Mouse (Mus musculus): ENCODE measurements at regions not wholly inside any gene's neighbourhood (a gene's known extent, or its start where the extent isn't known, plus 50 kb on each side); places are given as distances from the start of the nearest gene placed in this dataset.

DNA sequence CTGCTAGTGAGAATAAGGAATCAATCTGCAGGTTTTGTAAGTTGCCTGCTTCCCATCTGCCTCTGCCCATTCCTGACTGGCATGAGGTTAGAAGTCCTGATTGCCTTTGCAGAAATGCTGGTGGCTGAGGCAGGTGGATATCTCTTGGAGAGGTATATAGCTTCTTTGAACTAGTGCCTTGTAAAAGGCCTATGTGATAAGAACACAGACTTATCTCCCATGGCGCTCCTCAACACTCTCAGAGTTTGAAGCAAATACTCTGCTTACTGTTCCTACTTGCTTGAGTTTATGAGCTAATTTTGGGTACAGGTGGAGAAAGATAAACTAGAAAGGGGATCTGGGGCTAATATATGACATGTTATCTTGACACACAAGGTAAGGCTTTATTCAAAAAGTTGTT is 320.0 kb upstream of the Sstr1 start:
- H3K9me3 ChIP-seq (ENCODE audit: low read length), result no peaks in the 10 kb centered on the region
- H3K4me1 ChIP-seq (ENCODE audit: insufficient read depth), result no peaks in the 10 kb centered on the region
- DNase-seq (no peak), ATAC-seq (no peak)
- no peak overlapping the region for H3K27ac ChIP-seq (ENCODE audit: low read depth)
- TF ChIP-seq CTCF (IDR thresholded peaks at IDR 0.05; ENCODE audit: low read depth) (no peak), EP300 (IDR thresholded peaks at IDR 0.05; ENCODE audit: low read depth) (no peak)
- H3K4me3 ChIP-seq (ENCODE audit: low read depth, low read length), result no peak overlapping the region
- no peak overlapping the region for H3K4me2 ChIP-seq (ENCODE audit: low read depth, low read length)
- no peaks in the 10 kb centered on the region for H3K27me3 ChIP-seq (ENCODE audit: insufficient read depth, low read length)
- 90% methylated on average over 1 of the region's 1 CpGs for WGBS (ENCODE audit: insufficient replicate concordance)
- H3K36me3 ChIP-seq (replicated peaks; ENCODE audit: insufficient read depth, low read length), result no peaks in the 10 kb centered on the region
- no peak overlapping the region for H3K9ac ChIP-seq (replicated peaks)

DNA sequence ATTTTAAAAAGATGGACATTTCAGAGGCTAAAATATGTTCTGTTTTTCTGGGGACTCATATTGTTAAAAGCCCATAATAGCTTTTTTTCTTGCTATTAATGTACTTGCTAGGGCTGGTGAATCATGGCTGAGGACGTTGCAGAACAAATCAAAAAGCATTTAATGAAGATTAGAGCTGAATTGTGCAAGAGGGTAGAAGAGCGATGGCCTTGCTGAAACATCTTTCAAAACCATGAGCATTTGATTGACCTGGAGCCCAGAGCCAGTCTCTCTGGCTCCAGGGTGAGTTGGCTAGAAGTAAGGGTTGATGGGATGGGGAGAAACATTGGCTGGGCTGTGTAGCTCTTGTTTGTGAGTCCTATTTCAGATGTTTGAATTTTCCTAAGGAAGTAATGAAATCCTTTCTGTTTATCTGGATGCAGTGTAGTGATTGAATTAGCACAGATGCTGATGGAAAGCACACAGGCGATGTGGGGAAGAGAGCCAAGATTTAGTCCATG is 313.8 kb upstream of the Sstr1 start:
- Histone ChIP-seq H3K9ac (replicated peaks) (no peak overlapping the region), H3K9me3 (ENCODE audit: low read length) (no peaks in the 10 kb centered on the region), H3K27me3 (ENCODE audit: insufficient read depth, low read length) (no peaks in the 10 kb centered on the region), H3K4me2 (ENCODE audit: low read depth, low read length) (no peak overlapping the region), H3K4me3 (ENCODE audit: low read depth, low read length) (no peak overlapping the region), H3K4me1 (ENCODE audit: insufficient read depth) (no peaks in the 10 kb centered on the region), H3K27ac (ENCODE audit: low read depth) (no peak overlapping the region), H3K36me3 (replicated peaks; ENCODE audit: insufficient read depth, low read length) (no peaks in the 10 kb centered on the region)
- DNase-seq (no peak), ATAC-seq (no peak)
- WGBS (ENCODE audit: insufficient replicate concordance), result 66% methylated on average over 3 of the region's 3 CpGs
- no peak for TF ChIP-seq EP300 (IDR thresholded peaks at IDR 0.05; ENCODE audit: low read depth)
- no peak for TF ChIP-seq CTCF (IDR thresholded peaks at IDR 0.05; ENCODE audit: low read depth)

DNA sequence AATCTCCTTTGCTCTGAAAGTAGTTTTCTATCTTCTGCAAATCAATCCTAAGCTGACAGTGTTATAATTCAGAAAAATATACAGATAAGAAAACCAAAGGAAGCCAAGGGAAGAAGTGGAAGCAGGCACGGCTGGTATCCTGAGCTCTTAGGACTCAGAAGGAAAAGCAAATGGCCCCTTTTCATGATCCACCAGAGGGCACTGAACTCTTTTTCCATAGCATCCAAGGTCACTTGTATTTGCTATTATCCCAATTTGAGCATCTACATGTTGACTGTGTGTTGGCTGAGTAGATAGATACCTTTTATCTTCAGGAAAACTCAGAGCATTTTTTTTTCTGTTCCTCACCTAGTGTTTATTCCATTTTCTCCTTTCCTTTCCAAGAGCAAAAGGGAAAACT is 306.9 kb upstream of the Sstr1 start:
- ATAC-seq (no peak), DNase-seq (no peak)
- Histone ChIP-seq H3K9ac (replicated peaks) (no peak overlapping the region), H3K27ac (ENCODE audit: low read depth) (no peak overlapping the region), H3K4me2 (ENCODE audit: low read depth, low read length) (no peak overlapping the region), H3K36me3 (replicated peaks; ENCODE audit: insufficient read depth, low read length) (no peaks in the 10 kb centered on the region), H3K27me3 (ENCODE audit: insufficient read depth, low read length) (no peaks in the 10 kb centered on the region), H3K9me3 (ENCODE audit: low read length) (no peaks in the 10 kb centered on the region), H3K4me3 (ENCODE audit: low read depth, low read length) (no peak overlapping the region), H3K4me1 (ENCODE audit: insufficient read depth) (no peaks in the 10 kb centered on the region)
- WGBS (ENCODE audit: insufficient replicate concordance), result 55% methylated on average over 1 of the region's 1 CpGs
- TF ChIP-seq EP300 (IDR thresholded peaks at IDR 0.05; ENCODE audit: low read depth) (no peak), CTCF (IDR thresholded peaks at IDR 0.05; ENCODE audit: low read depth) (0 out of 2 replicates have a peak, but pooled peaks have one; percentile 10)

DNA sequence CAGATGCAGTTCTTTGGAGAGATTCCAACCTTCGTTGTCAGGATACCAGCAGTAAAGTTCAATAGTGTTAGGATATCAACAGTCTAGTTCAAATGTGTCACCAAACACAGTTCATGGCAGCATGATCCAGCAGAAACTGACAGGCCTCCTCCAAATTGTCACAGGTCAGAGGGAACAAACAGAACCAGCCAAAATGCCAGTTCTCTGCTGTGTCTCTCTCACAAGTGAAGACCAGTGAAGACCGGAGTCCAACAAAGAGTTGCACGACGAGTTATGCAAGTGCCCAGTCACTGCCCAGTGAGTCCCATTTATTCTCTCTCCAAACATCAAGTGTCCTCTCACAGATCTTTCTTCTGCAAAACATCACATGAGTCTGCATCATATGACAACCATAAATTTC is 293.4 kb upstream of the Sstr1 start:
- 74% methylated on average over 4 of the region's 4 CpGs for WGBS (ENCODE audit: insufficient replicate concordance)
- H3K36me3 ChIP-seq (replicated peaks; ENCODE audit: insufficient read depth, low read length), result no peaks in the 10 kb centered on the region
- DNase-seq (no peak), ATAC-seq (no peak)
- H3K4me3 ChIP-seq (ENCODE audit: low read depth, low read length), result no peak overlapping the region
- H3K4me2 ChIP-seq (ENCODE audit: low read depth, low read length), result no peak overlapping the region
- no peaks in the 10 kb centered on the region for H3K4me1 ChIP-seq (ENCODE audit: insufficient read depth)
- no peak overlapping the region for H3K9ac ChIP-seq (replicated peaks)
- H3K27ac ChIP-seq (ENCODE audit: low read depth), result no peak overlapping the region
- no peaks in the 10 kb centered on the region for H3K9me3 ChIP-seq (ENCODE audit: low read length)
- TF ChIP-seq EP300 (IDR thresholded peaks at IDR 0.05; ENCODE audit: low read depth) (no peak), CTCF (IDR thresholded peaks at IDR 0.05; ENCODE audit: low read depth) (no peak)
- no peaks in the 10 kb centered on the region for H3K27me3 ChIP-seq (ENCODE audit: insufficient read depth, low read length)

DNA sequence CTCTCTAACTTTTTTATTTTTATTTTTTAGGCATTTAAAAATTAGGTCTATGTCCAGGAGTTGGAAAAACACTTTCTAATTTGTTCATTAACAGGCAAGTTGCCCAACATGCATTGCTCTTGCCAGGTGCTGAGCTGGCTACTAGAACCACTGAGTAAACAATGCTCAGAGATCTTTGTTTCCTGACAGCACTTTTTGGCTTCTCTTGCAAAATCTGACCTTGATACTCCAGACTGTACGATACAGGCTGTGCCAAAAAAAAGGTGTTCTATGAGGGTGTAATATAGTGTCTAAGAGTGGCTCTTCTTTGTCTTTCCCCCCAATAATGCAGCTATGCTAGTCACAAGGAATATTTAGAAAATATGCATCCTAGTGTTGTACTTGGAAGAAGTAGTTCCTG is 289.5 kb upstream of the Sstr1 start:
- no peak overlapping the region for H3K4me2 ChIP-seq (ENCODE audit: low read depth, low read length)
- H3K9me3 ChIP-seq (ENCODE audit: low read length), result no peaks in the 10 kb centered on the region
- no peak for DNase-seq
- no peaks in the 10 kb centered on the region for H3K27me3 ChIP-seq (ENCODE audit: insufficient read depth, low read length)
- no peak overlapping the region for H3K27ac ChIP-seq (ENCODE audit: low read depth)
- no peaks in the 10 kb centered on the region for H3K36me3 ChIP-seq (replicated peaks; ENCODE audit: insufficient read depth, low read length)
- ATAC-seq, result peak; percentile 76
- no peaks in the 10 kb centered on the region for H3K4me1 ChIP-seq (ENCODE audit: insufficient read depth)
- TF ChIP-seq EP300 (IDR thresholded peaks at IDR 0.05; ENCODE audit: low read depth), result no peak
- no peak for TF ChIP-seq CTCF (IDR thresholded peaks at IDR 0.05; ENCODE audit: low read depth)
- 41% methylated on average over 1 of the region's 1 CpGs for WGBS (ENCODE audit: insufficient replicate concordance)
- H3K4me3 ChIP-seq (ENCODE audit: low read depth, low read length), result no peak overlapping the region
- H3K9ac ChIP-seq (replicated peaks), result no peak overlapping the region

DNA sequence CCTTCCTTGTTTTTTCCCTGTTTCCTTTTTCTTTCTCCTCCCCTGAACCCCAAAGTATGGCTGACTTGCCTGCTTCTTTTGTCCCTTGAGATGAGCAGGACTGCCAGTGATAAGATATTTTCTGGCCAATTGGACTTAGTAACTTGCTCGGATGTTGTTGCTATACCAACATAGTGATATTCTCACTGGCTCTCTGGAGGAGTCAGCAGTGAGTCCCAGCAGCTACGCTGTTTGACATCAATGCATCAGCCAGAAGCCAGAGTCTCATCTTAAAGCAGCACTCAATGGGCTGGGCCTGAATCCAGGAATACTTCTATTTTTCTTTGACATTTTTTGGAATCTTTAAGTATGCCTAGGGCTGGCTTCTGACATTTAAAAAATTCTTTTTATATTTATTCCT is 287.1 kb upstream of the Sstr1 start:
- Histone ChIP-seq H3K27ac (ENCODE audit: low read depth) (no peak overlapping the region), H3K4me1 (ENCODE audit: insufficient read depth) (no peaks in the 10 kb centered on the region), H3K4me3 (ENCODE audit: low read depth, low read length) (no peak overlapping the region), H3K9ac (replicated peaks) (no peak overlapping the region), H3K4me2 (ENCODE audit: low read depth, low read length) (no peak overlapping the region), H3K36me3 (replicated peaks; ENCODE audit: insufficient read depth, low read length) (no peaks in the 10 kb centered on the region), H3K27me3 (ENCODE audit: insufficient read depth, low read length) (no peaks in the 10 kb centered on the region), H3K9me3 (ENCODE audit: low read length) (no peaks in the 10 kb centered on the region)
- TF ChIP-seq EP300 (IDR thresholded peaks at IDR 0.05; ENCODE audit: low read depth) (no peak), CTCF (IDR thresholded peaks at IDR 0.05; ENCODE audit: low read depth) (no peak)
- DNase-seq (no peak), ATAC-seq (no peak)
- WGBS (ENCODE audit: insufficient replicate concordance), result 71% methylated on average over 2 of the region's 2 CpGs

DNA sequence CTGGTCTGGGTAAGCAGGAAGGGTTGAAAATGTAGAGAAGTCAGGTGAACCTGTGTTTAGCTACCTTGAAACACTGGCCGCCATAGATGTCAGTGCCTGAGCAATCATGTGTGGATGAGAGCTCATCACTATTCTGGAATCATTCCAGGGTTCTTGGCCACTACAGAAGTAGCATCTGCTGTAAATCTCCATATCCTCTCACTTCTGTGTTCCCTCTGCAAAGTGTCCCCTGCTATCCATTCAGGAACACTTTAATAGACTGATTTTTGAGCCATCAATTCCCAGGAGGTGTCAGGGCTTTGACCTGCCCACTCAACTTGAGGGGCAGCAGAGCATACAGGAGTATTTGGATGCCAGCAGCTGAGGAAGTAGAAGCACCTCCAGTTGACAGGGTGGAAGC is 284.7 kb upstream of the Sstr1 start:
- Histone ChIP-seq H3K9me3 (ENCODE audit: low read length) (no peaks in the 10 kb centered on the region), H3K9ac (replicated peaks) (no peak overlapping the region), H3K4me2 (ENCODE audit: low read depth, low read length) (no peak overlapping the region), H3K36me3 (replicated peaks; ENCODE audit: insufficient read depth, low read length) (no peaks in the 10 kb centered on the region), H3K27me3 (ENCODE audit: insufficient read depth, low read length) (no peaks in the 10 kb centered on the region), H3K4me1 (ENCODE audit: insufficient read depth) (no peaks in the 10 kb centered on the region), H3K27ac (ENCODE audit: low read depth) (no peak overlapping the region), H3K4me3 (ENCODE audit: low read depth, low read length) (no peak overlapping the region)
- DNase-seq (no peak), ATAC-seq (no peak)
- 63% methylated on average over 1 of the region's 1 CpGs for WGBS (ENCODE audit: insufficient replicate concordance)
- TF ChIP-seq CTCF (IDR thresholded peaks at IDR 0.05; ENCODE audit: low read depth) (no peak), EP300 (IDR thresholded peaks at IDR 0.05; ENCODE audit: low read depth) (no peak)
